Mouse (Mus musculus): Measurements from ENCODE around the gene Plcl1. TPM values are rescaled to one million over a fixed set of nuclear protein-coding genes. Genes with fewer than 3 reads are reported as not detected.

Plcl1 gene
- polyA plus RNA-seq, 1 experiment from 2014 or later = 4.1 TPM

- H3K4me2 ChIP-seq (ENCODE audit: low read length) = no peak overlapping the region
- H3K9ac ChIP-seq (ENCODE audit: low read depth, low read length) = no peak overlapping the region
- H3K9me3 ChIP-seq (replicated peaks; ENCODE audit: control insufficient read depth, low read length, poor library complexity, severe bottlenecking) = no peaks in the 10 kb centered on the region
- H3K27me3 ChIP-seq (ENCODE audit: control insufficient read depth, insufficient read depth, low read depth, low read length) = no peaks in the 10 kb centered on the region
- 93% methylated on average over 2 of the region's 2 CpGs for WGBS
- no peak overlapping the region for H3K4me3 ChIP-seq (ENCODE audit: low read depth, low read length)
- H3K4me1 ChIP-seq (ENCODE audit: control insufficient read depth, insufficient read depth, low read length) = no peaks in the 10 kb centered on the region
- ATAC-seq = no peak
- H3K36me3 ChIP-seq (ENCODE audit: control insufficient read depth, insufficient read depth, low read length) = no peaks in the 10 kb centered on the region
- H3K27ac ChIP-seq (ENCODE audit: low read length) = no peak overlapping the region
Observed at GRCm38 (mm10) chr1:55429051-55429450, 23.3 kb downstream of the Plcl1 start.

GRCm38 (mm10) chr1:55429708-55430107, 24.0 kb downstream of the Plcl1 start:
- Histone ChIP-seq H3K27ac (ENCODE audit: low read length) (no peak overlapping the region), H3K9ac (ENCODE audit: low read depth, low read length) (no peak overlapping the region)
- WGBS = 98% methylated on average over 1 of the region's 1 CpGs

GRCm38 (mm10) chr1:55430587-55430986, 24.9 kb downstream of the Plcl1 start:
- H3K27ac ChIP-seq (ENCODE audit: low read length) = no peak overlapping the region
- no peaks in the 10 kb centered on the region for H3K4me1 ChIP-seq (ENCODE audit: control insufficient read depth, insufficient read depth, low read length)
- H3K36me3 ChIP-seq (ENCODE audit: control insufficient read depth, insufficient read depth, low read length) = no peaks in the 10 kb centered on the region
- no peak overlapping the region for H3K4me2 ChIP-seq (ENCODE audit: low read length)
- WGBS = 98% methylated on average over 3 of the region's 3 CpGs
- no peak for ATAC-seq
- H3K9ac ChIP-seq (ENCODE audit: low read depth, low read length) = no peak overlapping the region
- no peaks in the 10 kb centered on the region for H3K9me3 ChIP-seq (replicated peaks; ENCODE audit: control insufficient read depth, low read length, poor library complexity, severe bottlenecking)
- H3K27me3 ChIP-seq (ENCODE audit: control insufficient read depth, insufficient read depth, low read depth, low read length) = no peaks in the 10 kb centered on the region
- H3K4me3 ChIP-seq (ENCODE audit: low read depth, low read length) = no peak overlapping the region

More at GRCm38 (mm10) chr1:55429708-55430107, 24.0 kb downstream of the Plcl1 start:
- H3K4me2 ChIP-seq (ENCODE audit: low read length) = no peak overlapping the region
- no peaks in the 10 kb centered on the region for H3K9me3 ChIP-seq (replicated peaks; ENCODE audit: control insufficient read depth, low read length, poor library complexity, severe bottlenecking)
- H3K36me3 ChIP-seq (ENCODE audit: control insufficient read depth, insufficient read depth, low read length) = no peaks in the 10 kb centered on the region
- H3K27me3 ChIP-seq (ENCODE audit: control insufficient read depth, insufficient read depth, low read depth, low read length) = no peaks in the 10 kb centered on the region
- no peak for ATAC-seq
- no peaks in the 10 kb centered on the region for H3K4me1 ChIP-seq (ENCODE audit: control insufficient read depth, insufficient read depth, low read length)
- no peak overlapping the region for H3K4me3 ChIP-seq (ENCODE audit: low read depth, low read length)

- WGBS = 88% methylated on average over 5 of the region's 5 CpGs
- H3K9ac ChIP-seq (ENCODE audit: low read depth, low read length) = no peak overlapping the region
Observed at GRCm38 (mm10) chr1:55436589-55436988, 30.9 kb downstream of the Plcl1 start.

GRCm38 (mm10) chr1:55437095-55437494, 31.4 kb downstream of the Plcl1 start:
- Histone ChIP-seq H3K9me3 (replicated peaks; ENCODE audit: control insufficient read depth, low read length, poor library complexity, severe bottlenecking) (no peaks in the 10 kb centered on the region), H3K36me3 (ENCODE audit: control insufficient read depth, insufficient read depth, low read length) (no peaks in the 10 kb centered on the region), H3K4me1 (ENCODE audit: control insufficient read depth, insufficient read depth, low read length) (0 out of 2 replicates have a peak, but pooled peaks cover 5% of the 10 kb centered on the region), H3K4me2 (ENCODE audit: low read length) (no peak overlapping the region), H3K27me3 (ENCODE audit: control insufficient read depth, insufficient read depth, low read depth, low read length) (no peaks in the 10 kb centered on the region), H3K4me3 (ENCODE audit: low read depth, low read length) (no peak overlapping the region), H3K9ac (ENCODE audit: low read depth, low read length) (no peak overlapping the region), H3K27ac (ENCODE audit: low read length) (no peak overlapping the region)
- no peak for ATAC-seq
- WGBS = 79% methylated on average over 8 of the region's 8 CpGs

More at GRCm38 (mm10) chr1:55436589-55436988, 30.9 kb downstream of the Plcl1 start:
- Histone ChIP-seq H3K4me2 (ENCODE audit: low read length) (no peak overlapping the region), H3K27ac (ENCODE audit: low read length) (no peak overlapping the region), H3K27me3 (ENCODE audit: control insufficient read depth, insufficient read depth, low read depth, low read length) (no peaks in the 10 kb centered on the region), H3K4me3 (ENCODE audit: low read depth, low read length) (no peak overlapping the region), H3K4me1 (ENCODE audit: control insufficient read depth, insufficient read depth, low read length) (0 out of 2 replicates have a peak, but pooled peaks cover 5% of the 10 kb centered on the region), H3K36me3 (ENCODE audit: control insufficient read depth, insufficient read depth, low read length) (no peaks in the 10 kb centered on the region), H3K9me3 (replicated peaks; ENCODE audit: control insufficient read depth, low read length, poor library complexity, severe bottlenecking) (no peaks in the 10 kb centered on the region)
- ATAC-seq = no peak

- H3K27ac ChIP-seq (ENCODE audit: low read length) = no peak overlapping the region
- no peaks in the 10 kb centered on the region for H3K9me3 ChIP-seq (replicated peaks; ENCODE audit: control insufficient read depth, low read length, poor library complexity, severe bottlenecking)
- no peak overlapping the region for H3K9ac ChIP-seq (ENCODE audit: low read depth, low read length)
- H3K4me1 ChIP-seq (ENCODE audit: control insufficient read depth, insufficient read depth, low read length) = 0 out of 2 replicates have a peak, but pooled peaks cover 5% of the 10 kb centered on the region
- H3K36me3 ChIP-seq (ENCODE audit: control insufficient read depth, insufficient read depth, low read length) = no peaks in the 10 kb centered on the region
- no peak for ATAC-seq
- H3K4me2 ChIP-seq (ENCODE audit: low read length) = no peak overlapping the region
- no peak overlapping the region for H3K4me3 ChIP-seq (ENCODE audit: low read depth, low read length)
- 73% methylated on average over 4 of the region's 4 CpGs for WGBS
- no peaks in the 10 kb centered on the region for H3K27me3 ChIP-seq (ENCODE audit: control insufficient read depth, insufficient read depth, low read depth, low read length)
Observed at GRCm38 (mm10) chr1:55438617-55439016, 32.9 kb downstream of the Plcl1 start.

GRCm38 (mm10) chr1:55445043-55445688, 39.4 kb downstream of the Plcl1 start:
- no peak overlapping the region for H3K4me3 ChIP-seq (ENCODE audit: low read depth, low read length)
- no peak for ATAC-seq
- H3K9me3 ChIP-seq (replicated peaks; ENCODE audit: control insufficient read depth, low read length, poor library complexity, severe bottlenecking) = no peaks in the 10 kb centered on the region
- H3K27ac ChIP-seq (ENCODE audit: low read length) = no peak overlapping the region
- H3K27me3 ChIP-seq (ENCODE audit: control insufficient read depth, insufficient read depth, low read depth, low read length) = no peaks in the 10 kb centered on the region
- 86% methylated on average over 6 of the region's 6 CpGs for WGBS
- H3K36me3 ChIP-seq (ENCODE audit: control insufficient read depth, insufficient read depth, low read length) = no peaks in the 10 kb centered on the region
- no peak overlapping the region for H3K4me2 ChIP-seq (ENCODE audit: low read length)
- H3K9ac ChIP-seq (ENCODE audit: low read depth, low read length) = no peak overlapping the region
- H3K4me1 ChIP-seq (ENCODE audit: control insufficient read depth, insufficient read depth, low read length) = 0 out of 2 replicates have a peak, but pooled peaks cover 5% of the 10 kb centered on the region

GRCm38 (mm10) chr1:55445689-55446044, 39.9 kb downstream of the Plcl1 start:
- Histone ChIP-seq H3K27ac (ENCODE audit: low read length) (no peak overlapping the region), H3K36me3 (ENCODE audit: control insufficient read depth, insufficient read depth, low read length) (no peaks in the 10 kb centered on the region), H3K4me3 (ENCODE audit: low read depth, low read length) (no peak overlapping the region), H3K4me1 (ENCODE audit: control insufficient read depth, insufficient read depth, low read length) (0 out of 2 replicates have a peak, but pooled peaks cover 5% of the 10 kb centered on the region), H3K4me2 (ENCODE audit: low read length) (no peak overlapping the region), H3K9ac (ENCODE audit: low read depth, low read length) (no peak overlapping the region), H3K9me3 (replicated peaks; ENCODE audit: control insufficient read depth, low read length, poor library complexity, severe bottlenecking) (no peaks in the 10 kb centered on the region), H3K27me3 (ENCODE audit: control insufficient read depth, insufficient read depth, low read depth, low read length) (no peaks in the 10 kb centered on the region)
- ATAC-seq = no peak
- WGBS = 83% methylated on average over 3 of the region's 3 CpGs

GRCm38 (mm10) chr1:55446273-55446672, 40.6 kb downstream of the Plcl1 start:
- Histone ChIP-seq H3K4me3 (ENCODE audit: low read depth, low read length) (no peak overlapping the region), H3K4me1 (ENCODE audit: control insufficient read depth, insufficient read depth, low read length) (0 out of 2 replicates have a peak, but pooled peaks cover 5% of the 10 kb centered on the region), H3K9me3 (replicated peaks; ENCODE audit: control insufficient read depth, low read length, poor library complexity, severe bottlenecking) (no peaks in the 10 kb centered on the region), H3K36me3 (ENCODE audit: control insufficient read depth, insufficient read depth, low read length) (no peaks in the 10 kb centered on the region), H3K27ac (ENCODE audit: low read length) (no peak overlapping the region), H3K4me2 (ENCODE audit: low read length) (no peak overlapping the region), H3K9ac (ENCODE audit: low read depth, low read length) (no peak overlapping the region), H3K27me3 (ENCODE audit: control insufficient read depth, insufficient read depth, low read depth, low read length) (no peaks in the 10 kb centered on the region)
- ATAC-seq = no peak
- WGBS = 88% methylated on average over 5 of the region's 5 CpGs

Measured in midbrain, embryonic 16.5 days (tissue).